Mouse (Mus musculus): ENCODE results near the gene Chchd1. TPM values are rescaled to one million over a fixed set of nuclear protein-coding genes. Genes with fewer than 3 reads are reported as not detected.

The Chchd1 gene
- total and polyA plus RNA-seq, 3 experiments = 157 to 402 (median 184) TPM

GRCm38 (mm10) chr14:20700362-20700761 lies 2.4 kb upstream of the Chchd1 start:
- peak overlapping the region; percentile 96; the same call in 1 of the 2 replicates for H3K4me2 ChIP-seq (ENCODE audit: insufficient read depth, low read depth, poor library complexity, severe bottlenecking)
- H3K4me1 ChIP-seq (ENCODE audit: control insufficient read depth in 1 of 2, insufficient read depth in 2 of 2) = peaks cover 8 to 60% of the 10 kb centered on the region in 2 experiments; a peak in 3 of 4 replicates
- H3K4me3 ChIP-seq (replicated peaks in 1 of 3; ENCODE audit: low read depth in 2 of 3, low read length in 2 of 3, poor library complexity in 1 of 3) = no peak overlapping the region
- no peak overlapping the region for H3K27ac ChIP-seq (ENCODE audit: insufficient read depth, low read depth)
- H3K27me3 ChIP-seq (replicated peaks) = no peaks in the 10 kb centered on the region
- H3K79me2 ChIP-seq (replicated peaks; ENCODE audit: control insufficient read depth, extremely low read depth, insufficient read depth, poor library complexity, severe bottlenecking) = peaks cover 83% of the 10 kb centered on the region
- in situ Hi-C loops (cut with MboI; ENCODE audit: low pct_ligation_motif_present, low pct_unique_long_range_greater_than_20kb, low sequenced_read_pairs) (no loop called here), dilution Hi-C loops (cut with MboI; ENCODE audit: extremely low pct_ligation_motif_present, extremely low pct_unique_long_range_greater_than_20kb, low sequenced_read_pairs) (no loop called here)
- no peak for DNase-seq (ENCODE audit: extremely low read depth)
- H3K36me3 ChIP-seq (replicated peaks in 1 of 2; ENCODE audit: control insufficient read depth in 1 of 2, insufficient read depth in 1 of 2, low read length in 1 of 2) = peaks cover 9 to 56% of the 10 kb centered on the region in 2 experiments
- H3K9ac ChIP-seq (ENCODE audit: insufficient read depth, low read depth) = peak overlapping the region; percentile 37; the same call in 1 of the 2 replicates
- TF ChIP-seq BHLHE40 (IDR thresholded peaks at IDR 0.05; ENCODE audit: low read depth, low read length) (peak; percentile 72), JUN (IDR thresholded peaks at IDR 0.05; ENCODE audit: insufficient read depth, low read depth, low read length) (no peak)
- H3K9me3 ChIP-seq (replicated peaks; ENCODE audit: low read length) = no peaks in the 10 kb centered on the region

GRCm38 (mm10) chr14:20701554-20701953 lies 1.3 kb upstream of the Chchd1 start:
- 0 out of 2 replicates have a peak overlapping the region, but pooled peaks have one; percentile 33 for H3K27ac ChIP-seq (ENCODE audit: insufficient read depth, low read depth)
- H3K79me2 ChIP-seq (replicated peaks; ENCODE audit: control insufficient read depth, extremely low read depth, insufficient read depth, poor library complexity, severe bottlenecking) = peaks cover 73% of the 10 kb centered on the region
- peak overlapping the region; percentile 90 for H3K9ac ChIP-seq (ENCODE audit: insufficient read depth, low read depth)
- H3K9me3 ChIP-seq (replicated peaks; ENCODE audit: low read length) = no peaks in the 10 kb centered on the region
- H3K4me1 ChIP-seq (ENCODE audit: control insufficient read depth in 1 of 2, insufficient read depth in 2 of 2) = peaks cover 3 to 53% of the 10 kb centered on the region in 2 experiments; a peak in 3 of 4 replicates
- dilution Hi-C loops (cut with MboI; ENCODE audit: extremely low pct_ligation_motif_present, extremely low pct_unique_long_range_greater_than_20kb, low sequenced_read_pairs) (no loop called here), in situ Hi-C loops (cut with MboI; ENCODE audit: low pct_ligation_motif_present, low pct_unique_long_range_greater_than_20kb, low sequenced_read_pairs) (no loop called here)
- peak overlapping the region; percentile 96 for H3K4me2 ChIP-seq (ENCODE audit: insufficient read depth, low read depth, poor library complexity, severe bottlenecking)
- no peaks in the 10 kb centered on the region for H3K27me3 ChIP-seq (replicated peaks)
- TF ChIP-seq BHLHE40 (IDR thresholded peaks at IDR 0.05; ENCODE audit: low read depth, low read length) (no peak), MAX (IDR thresholded peaks at IDR 0.05; ENCODE audit: low read length) (0 out of 2 replicates have a peak, but pooled peaks have one; percentile 32), HCFC1 (IDR thresholded peaks at IDR 0.05; ENCODE audit: low read depth, low read length) (peak; percentile 16; the same call in 1 of the 2 replicates), MYC (IDR thresholded peaks at IDR 0.05; ENCODE audit: low read depth, low read length) (peak; percentile 50; the same call in 1 of the 2 replicates), MXI1 (IDR thresholded peaks at IDR 0.05; ENCODE audit: low read depth, low read length) (peak; percentile 58; the same call in 1 of the 2 replicates), RCOR1 (conservative IDR thresholded peaks at IDR 0.05; ENCODE audit: low read depth, low read length) (no peak), NELFE (IDR thresholded peaks at IDR 0.05; ENCODE audit: low read depth, low read length) (no peak), TBP (conservative IDR thresholded peaks at IDR 0.05; ENCODE audit: low read depth, low read length) (0 out of 2 replicates have a peak, but pooled peaks have one; percentile 4)
- H3K36me3 ChIP-seq (replicated peaks in 1 of 2; ENCODE audit: control insufficient read depth in 1 of 2, insufficient read depth in 1 of 2, low read length in 1 of 2) = peaks cover 9 to 50% of the 10 kb centered on the region in 2 experiments
- peak overlapping the region; percentile 79 to 96 (median 94) for H3K4me3 ChIP-seq (replicated peaks in 1 of 3; ENCODE audit: low read depth in 2 of 3, low read length in 2 of 3, poor library complexity in 1 of 3)
- DNase-seq (ENCODE audit: extremely low read depth) = no peak

GRCm38 (mm10) chr14:20702096-20702740 lies 588 bp upstream of the Chchd1 start:
- Histone ChIP-seq H3K27me3 (replicated peaks) (no peaks in the 10 kb centered on the region), H3K79me2 (replicated peaks; ENCODE audit: control insufficient read depth, extremely low read depth, insufficient read depth, poor library complexity, severe bottlenecking) (peaks cover 67% of the 10 kb centered on the region), H3K4me3 (replicated peaks in 1 of 3; ENCODE audit: low read depth in 2 of 3, low read length in 2 of 3, poor library complexity in 1 of 3) (peak overlapping the region; percentile 79 to 96 (median 94)), H3K9ac (ENCODE audit: insufficient read depth, low read depth) (peak overlapping the region; percentile 90), H3K36me3 (replicated peaks in 1 of 2; ENCODE audit: control insufficient read depth in 1 of 2, insufficient read depth in 1 of 2, low read length in 1 of 2) (peaks cover 9 to 44% of the 10 kb centered on the region in 2 experiments), H3K4me1 (ENCODE audit: control insufficient read depth in 1 of 2, insufficient read depth in 2 of 2) (peaks cover 3 to 51% of the 10 kb centered on the region in 2 experiments; a peak in 3 of 4 replicates), H3K9me3 (replicated peaks; ENCODE audit: low read length) (no peaks in the 10 kb centered on the region), H3K4me2 (ENCODE audit: insufficient read depth, low read depth, poor library complexity, severe bottlenecking) (peak overlapping the region; percentile 96), H3K27ac (ENCODE audit: insufficient read depth, low read depth) (peak overlapping the region; percentile 70)
- no peak for TF ChIP-seq KAT2A (IDR thresholded peaks at IDR 0.05; ENCODE audit: insufficient replicate concordance, low read length)
- no peak for TF ChIP-seq POLR2A (IDR thresholded peaks at IDR 0.05; ENCODE audit: low read depth, low read length)
- no peak for TF ChIP-seq USF1 (IDR thresholded peaks at IDR 0.05; ENCODE audit: low read depth, low read length)
- TF ChIP-seq E2F4 (IDR thresholded peaks at IDR 0.05; ENCODE audit: insufficient replicate concordance, low read depth, low read length) = no peak
- TF ChIP-seq JUND (conservative IDR thresholded peaks at IDR 0.05; ENCODE audit: low read depth, low read length) = no peak
- no peak for TF ChIP-seq TCF12 (IDR thresholded peaks at IDR 0.05; ENCODE audit: low read depth, low read length)
- no peak for TF ChIP-seq SMC3 (IDR thresholded peaks at IDR 0.05; ENCODE audit: low read depth, low read length)
- no peak for TF ChIP-seq MYC (IDR thresholded peaks at IDR 0.05; ENCODE audit: low read depth, low read length)
- no peak for TF ChIP-seq MAZ (IDR thresholded peaks at IDR 0.05; ENCODE audit: low read depth, low read length)
- no peak for TF ChIP-seq SIN3A (IDR thresholded peaks at IDR 0.05; ENCODE audit: low read length)
- TF ChIP-seq CHD1 (IDR thresholded peaks at IDR 0.05; ENCODE audit: low read depth, low read length) = no peak
- TF ChIP-seq MAX (IDR thresholded peaks at IDR 0.05; ENCODE audit: low read length) = no peak
- no peak for TF ChIP-seq JUN (IDR thresholded peaks at IDR 0.05; ENCODE audit: insufficient read depth, low read depth, low read length)
- no peak for TF ChIP-seq CTCF (conservative IDR thresholded peaks at IDR 0.05 in 1 of 2, IDR thresholded peaks at IDR 0.05 in 1 of 2; ENCODE audit: low read depth in 2 of 2, low read length in 2 of 2)
- in situ Hi-C loops (cut with MboI; ENCODE audit: low pct_ligation_motif_present, low pct_unique_long_range_greater_than_20kb, low sequenced_read_pairs) (no loop called here), dilution Hi-C loops (cut with MboI; ENCODE audit: extremely low pct_ligation_motif_present, extremely low pct_unique_long_range_greater_than_20kb, low sequenced_read_pairs) (no loop called here)
- DNase-seq (ENCODE audit: extremely low read depth) = peak; percentile 20
